Mouse (Mus musculus): ENCODE data around the gene Srarp. TPM values are rescaled to one million over a fixed set of nuclear protein-coding genes. Genes with fewer than 3 reads are reported as not detected.

Gene Srarp
- polyA plus RNA-seq, 1 experiment from 2014 or later: not detected

- no peaks in the 10 kb centered on the region for H3K27me3 ChIP-seq
- H3K9me3 ChIP-seq (replicated peaks): peaks cover 7% of the 10 kb centered on the region; the same call in 1 of the 2 replicates
- 83% methylated on average over 15 of the region's 15 CpGs for WGBS (ENCODE audit: insufficient replicate concordance)
- H3K27ac ChIP-seq: no peak overlapping the region
- ATAC-seq (ENCODE audit: low read depth): no peak
- DNase-seq: no peak
- no peak overlapping the region for H3K9ac ChIP-seq
- H3K4me3 ChIP-seq (replicated peaks): no peak overlapping the region
- H3K4me1 ChIP-seq (replicated peaks): peaks cover 2% of the 10 kb centered on the region; the same call in 1 of the 2 replicates
- peaks cover 98% of the 10 kb centered on the region for H3K36me3 ChIP-seq
- no peak overlapping the region for H3K4me2 ChIP-seq
Observed at GRCm38 (mm10) chr4:141466844-141467580, 31.1 kb upstream of the Srarp start.

- 87% methylated on average over 16 of the region's 16 CpGs for WGBS (ENCODE audit: insufficient replicate concordance)
- Histone ChIP-seq H3K4me3 (replicated peaks) (no peak overlapping the region), H3K27ac (no peak overlapping the region), H3K4me1 (replicated peaks) (peaks cover 2% of the 10 kb centered on the region; the same call in 1 of the 2 replicates), H3K4me2 (no peak overlapping the region), H3K9ac (no peak overlapping the region), H3K36me3 (peaks cover 95% of the 10 kb centered on the region), H3K27me3 (no peaks in the 10 kb centered on the region), H3K9me3 (replicated peaks) (0 out of 2 replicates have a peak, but pooled peaks cover under 1% of the 10 kb centered on the region)
- DNase-seq: no peak
- ATAC-seq (ENCODE audit: low read depth): no peak
Observed at GRCm38 (mm10) chr4:141466289-141466795, 30.4 kb upstream of the Srarp start.

- Histone ChIP-seq H3K36me3 (peaks cover 88% of the 10 kb centered on the region), H3K4me1 (replicated peaks) (peaks cover 7% of the 10 kb centered on the region), H3K4me3 (replicated peaks) (no peak overlapping the region), H3K27ac (no peak overlapping the region), H3K9me3 (replicated peaks) (no peaks in the 10 kb centered on the region), H3K9ac (no peak overlapping the region), H3K4me2 (no peak overlapping the region), H3K27me3 (no peaks in the 10 kb centered on the region)
- WGBS (ENCODE audit: insufficient replicate concordance): 89% methylated on average over 34 of the region's 34 CpGs
- no peak for ATAC-seq (ENCODE audit: low read depth)
- DNase-seq: no peak
Observed at GRCm38 (mm10) chr4:141465512-141466288, 29.8 kb upstream of the Srarp start.

GRCm38 (mm10) chr4:141464722-141465121, 28.8 kb upstream of the Srarp start:
- no peak for DNase-seq
- WGBS (ENCODE audit: insufficient replicate concordance): 77% methylated on average over 16 of the region's 16 CpGs
- ATAC-seq (ENCODE audit: low read depth): no peak
- no peak overlapping the region for H3K9ac ChIP-seq
- H3K4me2 ChIP-seq: no peak overlapping the region
- H3K27me3 ChIP-seq: no peaks in the 10 kb centered on the region
- no peak overlapping the region for H3K27ac ChIP-seq
- H3K36me3 ChIP-seq: peaks cover 78% of the 10 kb centered on the region
- H3K4me1 ChIP-seq (replicated peaks): peaks cover 7% of the 10 kb centered on the region
- no peak overlapping the region for H3K4me3 ChIP-seq (replicated peaks)
- no peaks in the 10 kb centered on the region for H3K9me3 ChIP-seq (replicated peaks)

GRCm38 (mm10) chr4:141463472-141463871, 27.6 kb upstream of the Srarp start:
- Histone ChIP-seq H3K4me1 (replicated peaks) (peaks cover 10% of the 10 kb centered on the region), H3K4me2 (no peak overlapping the region), H3K27me3 (no peaks in the 10 kb centered on the region), H3K36me3 (peaks cover 66% of the 10 kb centered on the region), H3K27ac (no peak overlapping the region; the same call in 1 of the 2 replicates), H3K9ac (no peak overlapping the region), H3K9me3 (replicated peaks) (no peaks in the 10 kb centered on the region), H3K4me3 (replicated peaks) (no peak overlapping the region)
- ATAC-seq (ENCODE audit: low read depth) (no peak), DNase-seq (no peak)
- 67% methylated on average over 14 of the region's 14 CpGs for WGBS (ENCODE audit: insufficient replicate concordance)

- Histone ChIP-seq H3K27me3 (no peaks in the 10 kb centered on the region), H3K36me3 (peaks cover 49% of the 10 kb centered on the region), H3K9me3 (replicated peaks) (no peaks in the 10 kb centered on the region), H3K4me3 (replicated peaks) (no peak overlapping the region), H3K9ac (no peak overlapping the region), H3K27ac (no peak overlapping the region), H3K4me2 (no peak overlapping the region), H3K4me1 (replicated peaks) (peaks cover 15% of the 10 kb centered on the region)
- ATAC-seq (ENCODE audit: low read depth) (no peak), DNase-seq (no peak)
- 88% methylated on average over 12 of the region's 12 CpGs for WGBS (ENCODE audit: insufficient replicate concordance)
Observed at GRCm38 (mm10) chr4:141461576-141461975, 25.7 kb upstream of the Srarp start.

- H3K36me3 ChIP-seq: peaks cover 48% of the 10 kb centered on the region
- 76% methylated on average over 12 of the region's 12 CpGs for WGBS (ENCODE audit: insufficient replicate concordance)
- no peak overlapping the region for H3K9ac ChIP-seq
- no peaks in the 10 kb centered on the region for H3K27me3 ChIP-seq
- ATAC-seq (ENCODE audit: low read depth) (no peak), DNase-seq (no peak)
- H3K4me3 ChIP-seq (replicated peaks): no peak overlapping the region
- H3K27ac ChIP-seq: no peak overlapping the region
- H3K4me2 ChIP-seq: no peak overlapping the region
- H3K4me1 ChIP-seq (replicated peaks): peaks cover 19% of the 10 kb centered on the region
- H3K9me3 ChIP-seq (replicated peaks): no peaks in the 10 kb centered on the region
Observed at GRCm38 (mm10) chr4:141461088-141461487, 25.2 kb upstream of the Srarp start.

GRCm38 (mm10) chr4:141460481-141460880, 24.6 kb upstream of the Srarp start:
- H3K9me3 ChIP-seq (replicated peaks): no peaks in the 10 kb centered on the region
- ATAC-seq (ENCODE audit: low read depth) (no peak), DNase-seq (no peak)
- no peaks in the 10 kb centered on the region for H3K27me3 ChIP-seq
- no peak overlapping the region for H3K9ac ChIP-seq
- WGBS (ENCODE audit: insufficient replicate concordance): 68% methylated on average over 4 of the region's 4 CpGs
- no peak overlapping the region for H3K4me3 ChIP-seq (replicated peaks)
- no peak overlapping the region for H3K4me2 ChIP-seq
- H3K36me3 ChIP-seq: peaks cover 43% of the 10 kb centered on the region
- peaks cover 21% of the 10 kb centered on the region for H3K4me1 ChIP-seq (replicated peaks)
- no peak overlapping the region for H3K27ac ChIP-seq

GRCm38 (mm10) chr4:141459766-141460165, 23.9 kb upstream of the Srarp start:
- ATAC-seq (ENCODE audit: low read depth) (no peak), DNase-seq (no peak)
- Histone ChIP-seq H3K4me2 (no peak overlapping the region), H3K4me3 (replicated peaks) (no peak overlapping the region), H3K27ac (no peak overlapping the region), H3K9me3 (replicated peaks) (no peaks in the 10 kb centered on the region), H3K27me3 (no peaks in the 10 kb centered on the region), H3K4me1 (replicated peaks) (peaks cover 25% of the 10 kb centered on the region), H3K36me3 (peaks cover 36% of the 10 kb centered on the region), H3K9ac (no peak overlapping the region)
- WGBS (ENCODE audit: insufficient replicate concordance): 80% methylated on average over 9 of the region's 9 CpGs

- H3K4me2 ChIP-seq: no peak overlapping the region
- no peaks in the 10 kb centered on the region for H3K27me3 ChIP-seq
- ATAC-seq (ENCODE audit: low read depth): no peak
- H3K9ac ChIP-seq: no peak overlapping the region
- no peak overlapping the region for H3K27ac ChIP-seq
- H3K36me3 ChIP-seq: peaks cover 28% of the 10 kb centered on the region
- no peaks in the 10 kb centered on the region for H3K9me3 ChIP-seq (replicated peaks)
- no peak overlapping the region for H3K4me3 ChIP-seq (replicated peaks)
- H3K4me1 ChIP-seq (replicated peaks): peaks cover 30% of the 10 kb centered on the region
- WGBS (ENCODE audit: insufficient replicate concordance): 84% methylated on average over 3 of the region's 3 CpGs
- DNase-seq: no peak
Observed at GRCm38 (mm10) chr4:141458888-141459287, 23.0 kb upstream of the Srarp start.

- Histone ChIP-seq H3K4me3 (replicated peaks) (no peak overlapping the region), H3K27me3 (no peaks in the 10 kb centered on the region), H3K9ac (no peak overlapping the region), H3K4me2 (no peak overlapping the region), H3K9me3 (replicated peaks) (no peaks in the 10 kb centered on the region), H3K4me1 (replicated peaks) (peaks cover 29% of the 10 kb centered on the region), H3K36me3 (peaks cover 23% of the 10 kb centered on the region), H3K27ac (no peak overlapping the region)
- ATAC-seq (ENCODE audit: low read depth) (0 out of 2 replicates have a peak, but pooled peaks have one; percentile 34), DNase-seq (no peak)
- 50% methylated on average over 7 of the region's 7 CpGs for WGBS (ENCODE audit: insufficient replicate concordance)
Observed at GRCm38 (mm10) chr4:141458236-141458635, 22.3 kb upstream of the Srarp start.

Measured in liver, embryonic 13.5 days (tissue).